Mouse (Mus musculus) brain, embryonic 14.5 days (tissue): ENCODE data around the gene Nfkbiz.

Experiments used
- CTCF ChIP-seq: fragments of 200-500 bp; IDR thresholded peaks from 2 replicates; pipeline ENCODE4 v1.5.1; 2012; ENCODE audit warnings: inconsistent platforms, mild to moderate bottlenecking, moderate library complexity, borderline replicate concordance; ENCODE audit not compliant: insufficient read depth, insufficient read length; ENCODE audit errors: extremely low read depth
- POLR2A ChIP-seq: fragments of 200-500 bp; IDR thresholded peaks from 2 replicates; pipeline ENCODE4 v1.6.1; 2012; ENCODE audit warnings: mild to moderate bottlenecking, inconsistent platforms, borderline replicate concordance; ENCODE audit not compliant: poor library complexity, insufficient read depth, insufficient read length, severe bottlenecking; ENCODE audit errors: extremely low read depth

DNA sequence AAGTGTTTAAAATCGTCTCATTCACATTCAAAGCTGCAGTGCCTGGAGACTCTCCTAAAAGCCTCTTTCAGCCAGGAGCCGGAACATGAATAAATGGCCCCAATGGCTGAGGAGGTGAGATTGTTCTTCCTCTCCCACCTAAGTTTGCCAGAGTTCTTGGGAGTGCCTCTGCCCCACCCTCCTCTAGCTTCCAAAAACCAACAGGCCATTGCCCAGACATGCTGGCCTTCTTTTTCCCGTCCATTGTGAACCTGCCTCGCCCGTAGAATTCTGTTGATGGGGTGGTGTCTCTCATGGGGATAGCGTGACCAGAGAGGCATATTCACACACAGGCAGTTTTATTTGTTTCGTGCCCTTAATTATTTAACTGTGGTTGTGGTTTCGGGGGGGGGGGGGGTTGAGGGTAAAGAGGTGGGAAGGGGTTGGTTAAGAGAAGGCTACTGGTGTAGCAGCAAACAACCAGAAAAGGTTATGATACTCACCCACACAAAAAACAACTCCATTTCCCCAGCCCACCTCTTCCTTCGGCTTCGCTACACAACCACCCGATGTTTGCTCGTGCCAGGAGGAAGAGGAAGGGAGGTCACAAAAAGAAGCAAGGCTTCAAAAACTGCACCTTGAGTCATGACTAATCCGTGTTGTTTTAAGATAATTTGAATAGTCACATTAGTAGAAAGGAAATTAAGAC lies 51.2 kb downstream of the Nfkbiz start:
- TF ChIP-seq POLR2A (no peak), CTCF (no peak)
